Mouse (Mus musculus): ENCODE results near the gene Tmem198. TPM values are rescaled to one million over a fixed set of nuclear protein-coding genes. Genes with fewer than 3 reads are reported as not detected.
A peak's percentile ranks its signal among the peaks of the same experiment; 100 is the strongest.

Tmem198 gene
- polyA plus RNA-seq, 1 experiment from 2014 or later = 11.6 TPM

- peaks cover 6% of the 10 kb centered on the region for H3K27me3 ChIP-seq (ENCODE audit: control insufficient read depth, insufficient read depth, low read length)
- H3K4me1 ChIP-seq (replicated peaks; ENCODE audit: control insufficient read depth, insufficient read depth, low read length) = 0 out of 2 replicates have a peak, but pooled peaks cover 3% of the 10 kb centered on the region
- H3K4me3 ChIP-seq (ENCODE audit: low read depth, low read length) = peak overlapping the region; percentile 10
- no peak for ATAC-seq (ENCODE audit: low FRiP score)
- no peak overlapping the region for H3K27ac ChIP-seq (ENCODE audit: low read depth, low read length)
- DNase-seq (ENCODE audit: low spot score) = peak; percentile 86
- H3K4me2 ChIP-seq (replicated peaks; ENCODE audit: low read depth, low read length) = peak overlapping the region; percentile 27
- peaks cover 12% of the 10 kb centered on the region; the same call in 1 of the 2 replicates for H3K36me3 ChIP-seq (ENCODE audit: control insufficient read depth, insufficient read depth, low read length)
- no peaks in the 10 kb centered on the region for H3K9me3 ChIP-seq (ENCODE audit: control insufficient read depth, low read length)
- 12% methylated on average over 35 of the region's 35 CpGs for WGBS
- no peak overlapping the region for H3K9ac ChIP-seq (ENCODE audit: low read depth, low read length)
Measured at GRCm38 (mm10) chr1:75477264-75477965, 1.9 kb upstream of the Tmem198 start.

- Histone ChIP-seq H3K4me3 (ENCODE audit: low read depth, low read length) (peak overlapping the region; percentile 88), H3K9me3 (ENCODE audit: control insufficient read depth, low read length) (no peaks in the 10 kb centered on the region), H3K27me3 (ENCODE audit: control insufficient read depth, insufficient read depth, low read length) (peaks cover 11% of the 10 kb centered on the region), H3K4me1 (replicated peaks; ENCODE audit: control insufficient read depth, insufficient read depth, low read length) (0 out of 2 replicates have a peak, but pooled peaks cover 3% of the 10 kb centered on the region), H3K9ac (ENCODE audit: low read depth, low read length) (no peak overlapping the region), H3K4me2 (replicated peaks; ENCODE audit: low read depth, low read length) (peak overlapping the region; percentile 92), H3K36me3 (ENCODE audit: control insufficient read depth, insufficient read depth, low read length) (peaks cover 15% of the 10 kb centered on the region; the same call in 1 of the 2 replicates), H3K27ac (ENCODE audit: low read depth, low read length) (no peak overlapping the region)
- ATAC-seq (ENCODE audit: low FRiP score) (no peak), DNase-seq (ENCODE audit: low spot score) (no peak)
- WGBS = 58% methylated on average over 3 of the region's 3 CpGs
Measured at GRCm38 (mm10) chr1:75477966-75478290, 1.4 kb upstream of the Tmem198 start.

- no peaks in the 10 kb centered on the region for H3K9me3 ChIP-seq (ENCODE audit: control insufficient read depth, low read length)
- peaks cover 11% of the 10 kb centered on the region; the same call in 1 of the 2 replicates for H3K36me3 ChIP-seq (ENCODE audit: control insufficient read depth, insufficient read depth, low read length)
- H3K4me1 ChIP-seq (replicated peaks; ENCODE audit: control insufficient read depth, insufficient read depth, low read length) = 0 out of 2 replicates have a peak, but pooled peaks cover 3% of the 10 kb centered on the region
- DNase-seq (ENCODE audit: low spot score) (peak; percentile 41), ATAC-seq (ENCODE audit: low FRiP score) (no peak)
- peak overlapping the region; percentile 92 for H3K4me2 ChIP-seq (replicated peaks; ENCODE audit: low read depth, low read length)
- peak overlapping the region; percentile 76 for H3K27ac ChIP-seq (ENCODE audit: low read depth, low read length)
- H3K27me3 ChIP-seq (ENCODE audit: control insufficient read depth, insufficient read depth, low read length) = peaks cover 15% of the 10 kb centered on the region
- under 1% methylated on average over 18 of the region's 25 CpGs for WGBS
- H3K9ac ChIP-seq (ENCODE audit: low read depth, low read length) = peak overlapping the region; percentile 84
- peak overlapping the region; percentile 88 for H3K4me3 ChIP-seq (ENCODE audit: low read depth, low read length)
Measured at GRCm38 (mm10) chr1:75478497-75478896, 835 bp upstream of the Tmem198 start.

GRCm38 (mm10) chr1:75479635-75479989, 280 bp downstream of the Tmem198 start:
- Histone ChIP-seq H3K27me3 (ENCODE audit: control insufficient read depth, insufficient read depth, low read length) (peaks cover 18% of the 10 kb centered on the region), H3K36me3 (ENCODE audit: control insufficient read depth, insufficient read depth, low read length) (peaks cover 11% of the 10 kb centered on the region; the same call in 1 of the 2 replicates), H3K4me2 (replicated peaks; ENCODE audit: low read depth, low read length) (peak overlapping the region; percentile 92), H3K4me3 (ENCODE audit: low read depth, low read length) (peak overlapping the region; percentile 88), H3K4me1 (replicated peaks; ENCODE audit: control insufficient read depth, insufficient read depth, low read length) (0 out of 2 replicates have a peak, but pooled peaks cover 3% of the 10 kb centered on the region), H3K27ac (ENCODE audit: low read depth, low read length) (0 out of 2 replicates have a peak overlapping the region, but pooled peaks have one; percentile 65), H3K9me3 (ENCODE audit: control insufficient read depth, low read length) (no peaks in the 10 kb centered on the region), H3K9ac (ENCODE audit: low read depth, low read length) (peak overlapping the region; percentile 84)
- WGBS = 2% methylated on average over 23 of the region's 24 CpGs
- peak; percentile 68 for ATAC-seq (ENCODE audit: low FRiP score)
- no peak for DNase-seq (ENCODE audit: low spot score)

- Histone ChIP-seq H3K4me3 (ENCODE audit: low read depth, low read length) (peak overlapping the region; percentile 88), H3K4me2 (replicated peaks; ENCODE audit: low read depth, low read length) (peak overlapping the region; percentile 92), H3K36me3 (ENCODE audit: control insufficient read depth, insufficient read depth, low read length) (peaks cover 8% of the 10 kb centered on the region; the same call in 1 of the 2 replicates), H3K9ac (ENCODE audit: low read depth, low read length) (peak overlapping the region; percentile 84), H3K4me1 (replicated peaks; ENCODE audit: control insufficient read depth, insufficient read depth, low read length) (0 out of 2 replicates have a peak, but pooled peaks cover 3% of the 10 kb centered on the region), H3K27me3 (ENCODE audit: control insufficient read depth, insufficient read depth, low read length) (peaks cover 22% of the 10 kb centered on the region), H3K9me3 (ENCODE audit: control insufficient read depth, low read length) (no peaks in the 10 kb centered on the region), H3K27ac (ENCODE audit: low read depth, low read length) (no peak overlapping the region)
- WGBS = 15% methylated on average over 13 of the region's 13 CpGs
- ATAC-seq (ENCODE audit: low FRiP score) (no peak), DNase-seq (ENCODE audit: low spot score) (no peak)
Measured at GRCm38 (mm10) chr1:75480036-75480435, 704 bp downstream of the Tmem198 start.

DNA sequence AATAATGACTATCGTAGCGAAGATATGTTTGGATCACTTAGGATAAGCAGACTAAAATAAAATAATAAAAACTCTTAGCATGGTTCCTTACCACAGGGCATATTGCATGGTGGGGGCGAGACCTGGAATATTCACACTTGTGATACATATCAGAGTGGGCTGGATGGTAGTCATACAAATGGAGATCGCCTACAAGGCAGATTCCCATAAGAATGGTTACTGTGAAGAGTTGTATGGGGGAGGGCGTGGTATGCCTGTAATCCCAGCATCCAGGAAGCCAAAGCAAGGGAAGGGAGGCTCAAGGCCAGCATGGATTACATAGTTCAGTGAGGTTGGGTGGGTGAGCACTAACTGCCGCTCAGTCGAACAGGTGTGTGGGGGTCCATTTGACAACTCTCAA, 1.4 kb downstream of the Tmem198 start:
- peaks cover 3% of the 10 kb centered on the region; the same call in 1 of the 2 replicates for H3K36me3 ChIP-seq (ENCODE audit: control insufficient read depth, insufficient read depth, low read length)
- ATAC-seq (ENCODE audit: low FRiP score) (no peak), DNase-seq (ENCODE audit: low spot score) (no peak)
- 89% methylated on average over 7 of the region's 7 CpGs for WGBS
- no peak overlapping the region; the same call in 1 of the 2 replicates for H3K4me2 ChIP-seq (replicated peaks; ENCODE audit: low read depth, low read length)
- peaks cover 29% of the 10 kb centered on the region for H3K27me3 ChIP-seq (ENCODE audit: control insufficient read depth, insufficient read depth, low read length)
- no peaks in the 10 kb centered on the region for H3K9me3 ChIP-seq (ENCODE audit: control insufficient read depth, low read length)
- no peak overlapping the region for H3K27ac ChIP-seq (ENCODE audit: low read depth, low read length)
- H3K9ac ChIP-seq (ENCODE audit: low read depth, low read length) = no peak overlapping the region
- H3K4me3 ChIP-seq (ENCODE audit: low read depth, low read length) = peak overlapping the region; percentile 88; the same call in 1 of the 2 replicates
- H3K4me1 ChIP-seq (replicated peaks; ENCODE audit: control insufficient read depth, insufficient read depth, low read length) = 0 out of 2 replicates have a peak, but pooled peaks cover 3% of the 10 kb centered on the region

DNA sequence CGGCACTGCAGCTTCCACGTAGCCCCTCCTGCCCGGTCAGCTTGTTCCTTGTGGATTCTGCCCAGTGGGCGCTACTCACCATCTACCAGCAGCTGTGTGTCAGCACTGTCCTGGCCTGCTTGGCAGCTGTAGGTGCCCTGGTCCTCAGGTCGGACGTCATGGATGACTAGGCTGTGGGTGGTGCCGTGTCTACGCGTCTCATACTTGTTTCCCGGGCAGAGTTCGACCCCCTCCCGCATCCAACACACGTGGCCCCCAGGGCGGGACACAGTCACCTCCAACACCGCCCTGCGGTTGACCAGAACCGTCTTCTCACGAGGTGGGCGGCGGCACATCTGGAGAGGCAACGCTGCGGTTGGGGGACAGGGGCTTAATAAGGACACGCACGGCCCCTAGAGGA, 7.2 kb downstream of the Tmem198 start:
- peak overlapping the region; percentile 43; the same call in 1 of the 2 replicates for H3K4me3 ChIP-seq (ENCODE audit: low read depth, low read length)
- no peak for DNase-seq (ENCODE audit: low spot score)
- peaks cover 52% of the 10 kb centered on the region for H3K27me3 ChIP-seq (ENCODE audit: control insufficient read depth, insufficient read depth, low read length)
- H3K9me3 ChIP-seq (ENCODE audit: control insufficient read depth, low read length) = no peaks in the 10 kb centered on the region
- no peak overlapping the region for H3K27ac ChIP-seq (ENCODE audit: low read depth, low read length)
- H3K9ac ChIP-seq (ENCODE audit: low read depth, low read length) = no peak overlapping the region
- H3K4me1 ChIP-seq (replicated peaks; ENCODE audit: control insufficient read depth, insufficient read depth, low read length) = peaks cover 2% of the 10 kb centered on the region; the same call in 1 of the 2 replicates
- ATAC-seq (ENCODE audit: low FRiP score) = peak; percentile 15; the same call in 1 of the 2 replicates
- 6% methylated on average over 24 of the region's 24 CpGs for WGBS
- H3K4me2 ChIP-seq (replicated peaks; ENCODE audit: low read depth, low read length) = peak overlapping the region; percentile 85
- H3K36me3 ChIP-seq (ENCODE audit: control insufficient read depth, insufficient read depth, low read length) = peaks cover 3% of the 10 kb centered on the region; the same call in 1 of the 2 replicates

DNA sequence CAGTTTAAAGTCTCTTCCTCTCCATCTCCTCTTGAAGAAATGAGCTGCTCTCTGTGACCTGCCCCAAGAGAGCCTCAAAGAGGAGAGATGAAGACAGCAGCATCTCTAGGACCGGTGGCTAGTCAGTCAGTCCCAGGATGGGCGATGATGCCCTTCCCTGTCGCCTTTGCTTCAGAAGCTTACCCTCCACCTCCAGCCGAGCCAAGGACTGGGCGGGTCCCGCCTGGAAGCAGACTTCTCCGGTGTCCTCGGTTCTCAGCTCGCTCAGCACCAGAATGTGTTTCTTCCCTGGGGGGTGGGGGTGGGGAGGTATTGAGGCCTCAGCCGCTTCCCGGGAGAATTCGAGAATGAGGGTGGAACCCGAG, 7.7 kb downstream of the Tmem198 start:
- no peaks in the 10 kb centered on the region for H3K9me3 ChIP-seq (ENCODE audit: control insufficient read depth, low read length)
- DNase-seq (ENCODE audit: low spot score) (peak; percentile 43), ATAC-seq (ENCODE audit: low FRiP score) (peak; percentile 36; the same call in 1 of the 2 replicates)
- peaks cover 52% of the 10 kb centered on the region for H3K27me3 ChIP-seq (ENCODE audit: control insufficient read depth, insufficient read depth, low read length)
- no peak overlapping the region for H3K27ac ChIP-seq (ENCODE audit: low read depth, low read length)
- H3K36me3 ChIP-seq (ENCODE audit: control insufficient read depth, insufficient read depth, low read length) = peaks cover 3% of the 10 kb centered on the region; the same call in 1 of the 2 replicates
- H3K4me3 ChIP-seq (ENCODE audit: low read depth, low read length) = peak overlapping the region; percentile 43
- peaks cover 2% of the 10 kb centered on the region; the same call in 1 of the 2 replicates for H3K4me1 ChIP-seq (replicated peaks; ENCODE audit: control insufficient read depth, insufficient read depth, low read length)
- H3K9ac ChIP-seq (ENCODE audit: low read depth, low read length) = peak overlapping the region; percentile 28; the same call in 1 of the 2 replicates
- H3K4me2 ChIP-seq (replicated peaks; ENCODE audit: low read depth, low read length) = peak overlapping the region; percentile 85
- WGBS = under 1% methylated on average over 13 of the region's 13 CpGs

Data from hindbrain, embryonic 11.5 days (tissue).